Mouse (Mus musculus) brain, embryonic 14.5 days (tissue): Measurements from ENCODE around the gene 4933407L21Rik.

Experiments
- CTCF ChIP-seq: fragments of 200-500 bp; IDR thresholded peaks from 2 replicates; pipeline ENCODE4 v1.5.1; 2012; ENCODE audit warnings: inconsistent platforms, mild to moderate bottlenecking, moderate library complexity, borderline replicate concordance; ENCODE audit not compliant: insufficient read depth, insufficient read length; ENCODE audit errors: extremely low read depth
- POLR2A ChIP-seq: fragments of 200-500 bp; IDR thresholded peaks from 2 replicates; pipeline ENCODE4 v1.6.1; 2012; ENCODE audit warnings: mild to moderate bottlenecking, inconsistent platforms, borderline replicate concordance; ENCODE audit not compliant: poor library complexity, insufficient read depth, insufficient read length, severe bottlenecking; ENCODE audit errors: extremely low read depth

DNA sequence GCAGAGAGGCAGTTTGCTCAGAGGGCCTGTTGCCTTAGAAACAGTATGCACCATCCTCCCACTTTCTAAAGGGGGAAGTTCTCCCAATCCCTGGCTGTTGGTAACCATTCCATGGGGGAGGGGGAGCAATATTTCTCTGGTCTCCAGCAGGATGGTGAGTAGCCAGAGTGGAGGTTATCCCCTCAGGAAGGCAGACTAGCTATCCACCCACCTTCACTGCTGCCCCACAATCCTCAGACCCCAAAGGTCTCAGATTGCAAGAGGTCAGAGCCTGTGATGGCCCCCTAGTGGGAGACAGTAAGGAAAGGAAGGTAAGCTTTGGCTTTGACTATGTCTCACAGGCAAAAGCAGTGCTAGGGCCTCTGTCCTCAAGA, 28.9 kb upstream of the 4933407L21Rik start:
- TF ChIP-seq CTCF (no peak; the same call in 1 of the 2 replicates), POLR2A (no peak)
